In the genomic region with DNA sequence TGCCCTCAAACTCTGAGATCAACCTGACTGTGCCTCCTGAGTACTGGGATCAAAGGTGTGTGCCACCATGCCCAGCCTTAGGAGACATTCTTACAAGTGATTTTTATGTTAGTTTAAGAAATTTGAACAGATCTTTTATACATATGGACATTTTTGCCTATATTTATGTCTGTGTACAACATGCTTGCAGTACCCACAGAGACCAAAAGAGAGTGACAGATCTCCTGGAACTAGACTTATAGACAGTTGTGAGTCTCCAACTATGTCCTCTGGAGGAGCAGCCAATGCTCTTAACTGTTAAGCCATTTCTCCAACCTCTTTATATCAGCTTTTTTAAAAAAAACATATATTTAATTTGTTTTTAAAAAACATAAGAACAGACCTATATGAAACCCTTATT, we compare ENCODE assay signal across 30 mouse cellular contexts. TPM values are rescaled to one million over a fixed set of nuclear protein-coding genes. Genes with fewer than 3 reads are reported as not detected.
A peak's percentile ranks its signal among the peaks of the same experiment; 100 is the strongest.
DNase-seq lines count a peak whose midpoint lies in the region; TF ChIP-seq lines count a peak whose summit lies in the region.
"Had no signal": no experiment of that assay in that cellular context is flagged by ENCODE, and none has a peak within 500 bp of the region (broad histone marks: within the 10 kb centered on the region; RNA-seq: fewer than 3 reads in every experiment).

No protein-coding gene starts in this region.

- H3K27me3 ChIP-seq in heart, embryonic 10.5 days (ENCODE audit: insufficient read depth, poor library complexity, severe bottlenecking), result no peaks in the 10 kb centered on the region
- H3K27me3 ChIP-seq in MEL (ENCODE audit: control insufficient read depth in 1 of 2, insufficient read depth in 2 of 2, low read length in 2 of 2), result no peaks in the 10 kb centered on the region; a peak in 2 of 4 replicates
- H3K27me3 ChIP-seq: embryonic facial prominence, embryonic 15.5 days; forebrain, embryonic 15.5 days; hindbrain, embryonic 15.5 days; kidney, embryonic 15.5 days; limb, embryonic 13.5 days; liver, embryonic 15.5 days; midbrain, embryonic 12.5 days had no signal

- TF ChIP-seq POLR2A in MEL (IDR thresholded peaks at IDR 0.05; ENCODE audit: control insufficient read depth in 1 of 2, insufficient read depth in 1 of 2, low read depth in 1 of 2, low read length in 2 of 2, poor library complexity in 1 of 2), result no peak

- H3K27ac ChIP-seq in heart, embryonic 10.5 days, result no peak overlapping the region
- H3K27ac ChIP-seq in left cerebral cortex, adult 2 months, result no peak overlapping the region
- H3K27ac ChIP-seq in MEL (ENCODE audit: control insufficient read depth, low read depth, low read length), result no peak overlapping the region
- H3K27ac ChIP-seq: embryonic facial prominence, embryonic 15.5 days; forebrain, embryonic 15.5 days; hindbrain, embryonic 15.5 days; kidney, embryonic 15.5 days; limb, embryonic 13.5 days; liver, embryonic 15.5 days; midbrain, embryonic 12.5 days had no signal

- H3K4me1 ChIP-seq in heart, embryonic 10.5 days, result peaks cover 8% of the 10 kb centered on the region; the same call in 1 of the 2 replicates
- H3K4me1 ChIP-seq in MEL (ENCODE audit: control insufficient read depth in 1 of 2, insufficient read depth in 2 of 2, low read length in 2 of 2), result no peaks in the 10 kb centered on the region
- H3K4me1 ChIP-seq: embryonic facial prominence, embryonic 15.5 days; forebrain, embryonic 15.5 days; hindbrain, embryonic 15.5 days; limb, embryonic 13.5 days; midbrain, embryonic 12.5 days had no signal

- peak; percentile 25 for TF ChIP-seq CTCF in left cerebral cortex, adult 2 months (IDR thresholded peaks at IDR 0.05)
- peak in 1 of 3 experiments; percentile 18; a peak in 2 of 6 replicates for TF ChIP-seq CTCF in MEL (IDR thresholded peaks at IDR 0.05 in 2 of 3, conservative IDR thresholded peaks at IDR 0.05 in 1 of 3; ENCODE audit: control insufficient read depth in 1 of 3, insufficient read depth in 1 of 3, low read depth in 2 of 3, low read length in 3 of 3, poor library complexity in 1 of 3, severe bottlenecking in 1 of 3)

- H3K79me2 ChIP-seq in MEL (ENCODE audit: control insufficient read depth, insufficient read depth, low read length, poor library complexity), result no peaks in the 10 kb centered on the region

- H3K36me3 ChIP-seq in heart, embryonic 10.5 days, result no peaks in the 10 kb centered on the region
- H3K36me3 ChIP-seq in MEL (ENCODE audit: control insufficient read depth in 1 of 2, insufficient read depth in 2 of 2, low read length in 2 of 2), result no peaks in the 10 kb centered on the region
- H3K36me3 ChIP-seq: embryonic facial prominence, embryonic 15.5 days; forebrain, embryonic 15.5 days; hindbrain, embryonic 15.5 days; kidney, embryonic 15.5 days; limb, embryonic 13.5 days; liver, embryonic 15.5 days; midbrain, embryonic 12.5 days had no signal

- no peak overlapping the region for H3K9ac ChIP-seq in MEL (ENCODE audit: control insufficient read depth, low read depth, low read length, poor library complexity, severe bottlenecking)
- H3K9ac ChIP-seq: embryonic facial prominence, embryonic 15.5 days; forebrain, embryonic 15.5 days; hindbrain, embryonic 15.5 days; kidney, embryonic 15.5 days; limb, embryonic 13.5 days; liver, embryonic 15.5 days; midbrain, embryonic 12.5 days had no signal

- H3K4me3 ChIP-seq in heart, embryonic 10.5 days, result no peak overlapping the region
- H3K4me3 ChIP-seq in left cerebral cortex, adult 2 months, result no peak overlapping the region
- no peak overlapping the region for H3K4me3 ChIP-seq in MEL (ENCODE audit: control insufficient read depth in 1 of 2, insufficient read depth in 1 of 2, low read depth in 2 of 2, low read length in 2 of 2)
- H3K4me3 ChIP-seq: embryonic facial prominence, embryonic 15.5 days; forebrain, embryonic 15.5 days; hindbrain, embryonic 15.5 days; kidney, embryonic 15.5 days; limb, embryonic 13.5 days; liver, embryonic 15.5 days; midbrain, embryonic 12.5 days had no signal

- no peaks in the 10 kb centered on the region for H3K9me3 ChIP-seq in heart, embryonic 10.5 days
- no peaks in the 10 kb centered on the region for H3K9me3 ChIP-seq in MEL (replicated peaks; ENCODE audit: insufficient read depth, low read length)
- H3K9me3 ChIP-seq: embryonic facial prominence, embryonic 15.5 days; forebrain, embryonic 15.5 days; hindbrain, embryonic 15.5 days; kidney, embryonic 15.5 days; limb, embryonic 13.5 days; liver, embryonic 15.5 days; midbrain, embryonic 12.5 days had no signal

- intact Hi-C loops in heart, postnatal 10 days (cut with DNase I), result loop anchor here (5.0 kb wide), 1 partner anchor 115 kb away; no protein-coding TSS in a partner anchor
- intact Hi-C loops in left cerebral cortex, adult 2 months (cut with DNase I), result loop anchor here (2.0 kb wide), 1 partner anchor 224 kb away; no protein-coding TSS in a partner anchor

- peak; percentile 19 for TF ChIP-seq RAD21 in MEL (IDR thresholded peaks at IDR 0.05; ENCODE audit: low read depth, low read length)

- TF ChIP-seq EP300 in MEL (IDR thresholded peaks at IDR 0.05; ENCODE audit: low read depth in 1 of 2, low read length in 2 of 2), result no peak

- DNase-seq in heart, embryonic 10.5 days (ENCODE audit: low spot score), result peak; percentile 20
- no peak for DNase-seq in heart, postnatal 10 days
- no peak for DNase-seq in left cerebral cortex, adult 2 months (ENCODE audit: extremely low spot score in 1 of 2, low spot score in 2 of 2)
- DNase-seq in left cerebral cortex, adult 18-20 months (ENCODE audit: low spot score in 2 of 2), result no peak
- peak; percentile 9 for DNase-seq in 3T3-L1 (ENCODE audit: low read depth, low spot score)
- no peak for DNase-seq in MEL (ENCODE audit: low read depth, low spot score)
- DNase-seq in adrenal gland, adult (ENCODE audit: inconsistent age in 2 of 2, low spot score in 1 of 2), result no peak
- DNase-seq: cerebellum, adult 11 months; cerebellum, adult 9-11 months; gastrocnemius, postnatal 10 days; heart, postnatal 4 days; kidney, adult 11 months; right cerebral cortex, postnatal 25 days; spleen, adult 18-20 months; thymus, postnatal 25 days had no signal

TF ChIP-seq in MEL, 35 proteins besides CTCF, POLR2A, EP300 and RAD21:
- TF ChIP-seq GABPA (IDR thresholded peaks at IDR 0.05; ENCODE audit: low read depth, low read length), result no peak
- TF ChIP-seq ZNF384 (IDR thresholded peaks at IDR 0.05; ENCODE audit: low read depth, low read length), result no peak
- no peak for TF ChIP-seq TCF12 (IDR thresholded peaks at IDR 0.05; ENCODE audit: low read depth, low read length)
- TF ChIP-seq MEF2A (IDR thresholded peaks at IDR 0.05; ENCODE audit: extremely low read depth, insufficient replicate concordance, low read depth, low read length, poor library complexity, severe bottlenecking), result no peak
- no peak for TF ChIP-seq NRF1 (IDR thresholded peaks at IDR 0.05; ENCODE audit: insufficient read depth, low read depth, low read length, poor library complexity, severe bottlenecking)
- TF ChIP-seq KAT2A (conservative IDR thresholded peaks at IDR 0.05; ENCODE audit: low read depth, low read length), result no peak
- TF ChIP-seq ELF1 (IDR thresholded peaks at IDR 0.05; ENCODE audit: low read depth, low read length), result no peak
- TF ChIP-seq CHD2 (IDR thresholded peaks at IDR 0.05; ENCODE audit: low read length), result no peak
- TF ChIP-seq SMC3 (IDR thresholded peaks at IDR 0.05; ENCODE audit: low read depth, low read length), result no peak
- no peak for TF ChIP-seq ZC3H11A (IDR thresholded peaks at IDR 0.05; ENCODE audit: low read depth, low read length)
- TF ChIP-seq MAZ (IDR thresholded peaks at IDR 0.05; ENCODE audit: low read depth, low read length), result no peak

RNA-seq across cellular contexts. Expression of a gene that starts 51.4 kb away (rescaled TPM):
- polyA plus RNA-seq in heart, embryonic 10.5 days (2016; fragmentation: Nextera tagmentation; extraction: Ambion mirVana), result 1.0 and 4.2 TPM in 2 replicates
- 10 to 100 TPM; 78.0 to 86.7 TPM for total RNA-seq in heart, postnatal 10 days (2021)
- 1 to 10 TPM; 3.0 to 3.2 TPM for total RNA-seq in left cerebral cortex, adult 2 months (2021)
- total RNA-seq in left cerebral cortex, adult 18-20 months (2021), result 1 to 10 TPM; 3.0 to 4.3 TPM
- not detected in 2 replicates for total RNA-seq in MEL (2012; rRNA removed)
- not detected for polyA plus RNA-seq in MEL (2012; ENCODE audit: insufficient read depth in 1 of 2, insufficient read length in 2 of 2, low read depth in 1 of 2, low replicate concordance in 2 of 2, missing spikeins in 1 of 2)
- total RNA-seq: common myeloid progenitor, adult 5-6 weeks; granulocyte monocyte progenitor cell, adult 5-6 weeks; megakaryocyte, adult 5-6 weeks had no signal

RNA-seq across cellular contexts. Expression of a gene that starts 52.9 kb away (rescaled TPM):
- polyA plus RNA-seq in heart, embryonic 10.5 days (2016; fragmentation: Nextera tagmentation; extraction: Ambion mirVana), result not detected in 2 replicates
- total RNA-seq in heart, postnatal 10 days (2021), result not detected
- 1 to 10 TPM; 3.3 to 3.4 TPM for total RNA-seq in left cerebral cortex, adult 2 months (2021)
- total RNA-seq in left cerebral cortex, adult 18-20 months (2021), result 1 to 10 TPM; 2.2 to 3.8 TPM
- not detected in 2 replicates for total RNA-seq in MEL (2012; rRNA removed)
- not detected for polyA plus RNA-seq in MEL (2012; ENCODE audit: insufficient read depth in 1 of 2, insufficient read length in 2 of 2, low read depth in 1 of 2, low replicate concordance in 2 of 2, missing spikeins in 1 of 2)
- total RNA-seq: adrenal gland, adult 18-20 months; adrenal gland, postnatal 4 days; common myeloid progenitor, adult 5-6 weeks; granulocyte monocyte progenitor cell, adult 5-6 weeks; heart, postnatal 4 days; megakaryocyte, adult 5-6 weeks had no signal
- polyA plus RNA-seq: C2C12; heart, embryonic 14.5 days; kidney, embryonic 15.5 days; large intestine, adult 2 months; liver, embryonic 15.5 days had no signal

Comparison
In these comparisons a context has a peak if more than half of its experiments do, and no peak if none do; other contexts are left out.
1. DNase-seq: peak in heart, embryonic 10.5 days (single experiment) and 3T3-L1 (single experiment); none in heart, postnatal 10 days (0 of 2), left cerebral cortex, adult 2 months (0 of 2), left cerebral cortex, adult 18-20 months (0 of 2), MEL (single experiment) and adrenal gland, adult (0 of 2).
2. RNA of a gene that starts 51.4 kb away (total RNA-seq): 78.0 to 86.7 TPM in heart, postnatal 10 days; 3.0 to 4.3 TPM in left cerebral cortex, adult 18-20 months, 3.0 to 3.2 TPM in left cerebral cortex, adult 2 months and not detected in MEL; every median in the first group is over 10 times any median in the second.